Mouse (Mus musculus): ENCODE results near the gene 1700012B09Rik.
A peak's percentile ranks its signal among the peaks of the same experiment; 100 is the strongest.

The 1700012B09Rik gene

DNA sequence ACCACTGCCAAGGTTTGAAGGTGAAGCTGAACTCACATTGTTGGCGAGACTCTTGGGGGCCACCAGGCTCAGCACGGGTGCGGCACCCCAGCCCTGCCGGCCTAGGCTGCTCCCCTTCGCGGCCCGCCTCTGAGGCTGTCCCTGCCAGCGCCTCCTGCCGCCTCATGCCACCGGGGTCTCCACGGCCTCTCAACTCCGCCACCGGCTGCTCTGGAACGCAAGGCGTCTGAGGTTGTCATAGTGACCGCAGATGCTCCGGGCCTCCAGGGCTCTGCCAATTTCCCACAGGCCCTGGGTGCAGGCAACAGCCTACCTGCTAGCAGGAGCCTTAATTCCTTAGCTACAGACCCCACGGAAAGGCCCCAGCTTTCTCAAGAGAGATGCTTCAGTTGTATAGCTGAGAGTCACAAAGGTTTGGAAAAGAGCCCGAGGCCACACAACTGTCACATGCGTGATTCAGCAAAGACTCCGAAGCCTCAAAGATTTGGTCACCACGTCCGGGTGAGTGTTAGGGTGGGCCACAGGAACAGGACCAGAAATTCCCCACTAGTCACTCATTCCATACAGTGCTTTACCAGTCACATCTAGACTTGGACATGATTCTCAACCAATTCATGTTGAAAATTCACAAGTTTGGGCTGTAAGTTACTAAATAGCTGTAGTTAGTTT, at the start of gene 1700012B09Rik:
Gene 1700012B09Rik, minus strand, starts transcription at position 228 of the 669 bp plus-strand sequence.
- DNase-seq (ENCODE audit: low spot score in 2 of 2), result no peak

DNA sequence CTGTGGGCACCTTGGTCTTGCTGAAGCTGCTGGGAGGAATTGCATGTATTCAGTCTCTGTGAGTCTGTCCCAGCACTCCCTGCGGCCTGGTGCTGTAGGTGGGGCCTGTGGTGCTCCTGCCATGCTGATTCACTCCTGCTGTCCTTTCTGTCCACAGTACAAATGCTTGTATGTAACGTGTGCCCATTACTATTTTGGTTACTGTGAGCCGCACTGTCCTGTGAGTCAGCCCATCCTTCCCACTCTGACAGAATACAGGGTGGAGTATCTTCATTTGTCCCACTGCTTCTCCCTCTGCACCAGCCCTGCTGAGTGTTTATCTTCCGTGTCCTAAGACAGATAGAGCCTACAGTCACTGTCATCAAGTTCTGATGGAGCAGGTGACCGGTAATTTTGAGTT, 39.3 kb upstream of the 1700012B09Rik start:
- DNase-seq (ENCODE audit: low spot score in 2 of 2), result peak in 1 of 2 experiments; percentile 14

- DNase-seq (ENCODE audit: low spot score in 2 of 2), result no peak
These were observed 36.0 kb upstream of the 1700012B09Rik start for GRCm38 (mm10) chr9:14806786-14807185.

GRCm38 (mm10) chr9:14805714-14806113, 34.9 kb upstream of the 1700012B09Rik start:
- no peak for DNase-seq (ENCODE audit: low spot score in 2 of 2)

- DNase-seq (ENCODE audit: low spot score in 2 of 2), result no peak
These were observed 16.5 kb upstream of the 1700012B09Rik start for GRCm38 (mm10) chr9:14787356-14787755.

DNA sequence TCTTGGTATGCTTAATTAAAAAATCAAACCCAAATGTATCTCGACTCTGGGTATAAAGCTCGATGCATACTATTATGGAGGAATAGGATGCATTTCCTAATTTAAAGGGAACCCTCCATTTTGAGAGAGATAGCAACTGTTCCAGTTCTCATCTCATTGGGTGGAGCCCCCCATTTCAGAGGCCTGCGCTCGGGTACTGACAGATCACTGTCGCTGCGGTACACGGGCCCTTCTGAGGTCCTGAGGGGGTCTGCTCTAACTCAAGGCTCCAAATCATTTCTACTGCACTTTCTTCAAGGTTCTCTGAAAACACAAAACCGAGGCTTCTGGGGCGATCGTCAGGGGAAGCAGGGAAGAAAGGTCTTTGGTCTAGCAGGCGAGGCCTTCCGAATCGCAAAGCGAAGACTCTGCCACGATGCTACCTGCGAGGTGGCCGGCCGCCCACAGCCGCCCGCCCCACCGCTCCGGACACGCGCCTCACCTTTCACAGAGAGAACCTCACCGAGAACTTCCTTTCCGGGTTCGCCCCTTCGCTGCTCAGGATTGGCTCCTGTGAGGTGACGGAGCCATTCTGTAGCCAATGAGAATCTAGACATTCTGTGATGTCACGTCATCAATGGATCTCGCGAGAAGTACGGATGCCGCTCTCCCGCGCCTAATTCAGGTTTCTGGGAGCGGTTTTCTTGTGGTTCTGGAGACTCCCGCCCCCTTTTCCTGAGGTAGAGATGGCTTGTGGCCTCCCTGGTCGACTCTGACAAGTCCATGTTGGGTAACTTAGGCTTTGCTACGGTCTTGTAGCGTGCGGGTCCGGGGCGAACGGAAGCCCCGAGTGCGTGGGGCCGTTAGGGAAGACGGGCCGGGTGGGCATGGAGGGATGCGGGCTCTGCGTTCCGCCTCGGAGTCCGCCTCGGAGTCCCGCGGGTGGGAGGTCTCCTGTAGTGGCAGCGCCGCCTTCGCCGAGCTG, 13.5 kb upstream of the 1700012B09Rik start, which contains the start of the genes Mre11a and Ankrd49:
Gene Mre11a, plus strand, starts transcription at position 616 of the 964 bp plus-strand sequence.
Gene Ankrd49, minus strand, starts transcription at position 818 of the 964 bp plus-strand sequence.
- peak; percentile 89 to 91 for DNase-seq (ENCODE audit: low spot score in 2 of 2)

DNA sequence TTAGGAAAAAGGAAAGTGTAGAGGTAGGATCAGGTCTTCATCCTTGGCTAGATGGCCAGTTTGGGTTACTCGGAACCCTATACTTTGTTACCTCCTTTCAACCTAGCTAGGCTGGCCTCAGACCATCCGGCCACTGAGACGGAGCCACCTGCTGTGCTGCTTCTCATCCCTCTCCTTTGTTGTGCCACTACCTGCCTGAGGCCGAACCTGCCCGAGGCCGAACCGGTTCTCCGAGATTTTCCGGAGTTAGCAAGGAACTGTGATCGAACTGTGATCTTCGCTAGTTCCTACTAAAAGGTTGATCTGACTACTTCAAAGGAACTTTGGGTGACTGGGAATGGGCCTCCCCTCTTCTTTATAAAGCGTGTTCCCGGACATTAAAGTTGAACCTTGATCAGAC, 7.5 kb upstream of the 1700012B09Rik start:
- no peak for DNase-seq (ENCODE audit: low spot score in 2 of 2)

DNA sequence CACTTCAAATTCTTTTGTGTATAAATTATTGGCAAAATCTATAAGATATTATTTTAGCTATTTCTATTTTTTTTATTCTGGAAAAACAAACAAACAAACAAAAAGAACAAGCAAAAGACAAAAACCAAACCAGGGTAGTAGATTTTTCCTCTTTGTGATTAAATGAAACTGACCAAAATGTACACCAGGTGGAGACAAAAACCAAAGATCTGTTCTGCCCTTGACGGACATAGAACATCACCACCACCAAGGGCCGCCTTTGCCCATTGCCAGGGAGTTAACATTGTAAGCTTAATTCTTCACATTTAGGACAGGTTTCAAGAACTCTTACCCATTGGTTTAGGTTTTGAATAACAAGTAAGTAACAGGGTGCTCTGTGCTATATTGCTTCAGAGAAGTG, 3.0 kb upstream of the 1700012B09Rik start:
- DNase-seq (ENCODE audit: low spot score in 2 of 2), result no peak

DNA sequence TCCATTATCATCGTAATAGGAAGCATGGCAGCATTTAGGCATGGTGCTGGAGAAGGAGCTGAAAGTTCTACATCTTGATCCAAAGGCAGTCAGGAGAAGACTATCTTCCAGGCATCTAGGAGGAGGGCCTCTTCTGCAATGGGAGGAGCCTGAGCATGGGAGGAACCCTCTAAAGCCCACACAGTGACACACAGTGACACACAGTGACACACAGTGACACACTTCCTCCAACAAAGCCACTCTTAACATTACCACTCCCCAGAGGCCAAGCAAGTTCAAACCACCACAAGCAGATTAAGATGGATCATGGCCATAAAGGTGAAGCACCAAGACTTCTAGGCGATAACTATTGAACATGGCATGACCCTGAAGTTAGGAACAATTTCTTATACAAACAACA, 1.2 kb upstream of the 1700012B09Rik start:
- no peak for DNase-seq (ENCODE audit: low spot score in 2 of 2)

GRCm38 (mm10) chr9:14769811-14770210, 1.0 kb downstream of the 1700012B09Rik start:
- DNase-seq (ENCODE audit: low spot score in 2 of 2), result no peak

DNA sequence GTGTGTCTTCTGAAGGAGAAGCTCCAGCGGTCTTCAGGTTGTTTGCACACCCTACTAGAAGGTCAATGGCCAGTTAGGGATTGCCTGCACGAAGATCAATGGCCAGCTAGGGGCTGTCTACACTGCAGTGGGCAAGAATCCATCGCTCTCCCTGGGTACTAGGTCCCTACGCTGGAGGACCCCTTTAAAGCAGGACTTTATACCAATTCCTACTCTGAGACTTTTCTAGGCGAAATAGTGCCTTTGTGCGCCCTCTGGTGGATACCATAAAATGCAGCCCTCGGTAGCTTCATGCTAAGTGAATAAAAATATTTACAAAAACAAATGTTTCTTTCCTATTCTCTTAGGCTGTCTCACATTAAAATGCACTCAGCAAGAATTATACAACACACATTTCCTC, 6.1 kb downstream of the 1700012B09Rik start:
- peak in 1 of 2 experiments; percentile 52 for DNase-seq (ENCODE audit: low spot score in 2 of 2)

DNA sequence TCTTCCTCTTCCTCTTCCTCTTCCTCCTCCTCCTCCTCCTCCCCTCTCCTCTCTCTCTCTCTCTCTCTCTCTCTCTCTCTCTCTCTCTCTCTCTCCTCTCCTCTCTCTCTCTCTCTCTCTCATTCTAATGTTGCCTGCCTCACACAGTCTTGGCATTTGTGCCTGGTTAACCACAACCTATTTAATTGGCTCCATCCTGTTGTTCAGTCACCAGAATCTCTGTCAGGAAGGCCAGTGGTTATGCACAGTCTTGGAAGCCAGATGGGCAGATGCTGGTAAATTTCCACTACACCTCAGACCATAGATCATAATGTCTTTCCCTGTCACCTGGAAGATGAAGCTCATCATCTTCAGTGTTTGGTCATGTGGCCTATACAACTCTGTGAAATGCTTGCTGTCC, 11.6 kb downstream of the 1700012B09Rik start:
- no peak for DNase-seq (ENCODE audit: low spot score in 2 of 2)

DNA sequence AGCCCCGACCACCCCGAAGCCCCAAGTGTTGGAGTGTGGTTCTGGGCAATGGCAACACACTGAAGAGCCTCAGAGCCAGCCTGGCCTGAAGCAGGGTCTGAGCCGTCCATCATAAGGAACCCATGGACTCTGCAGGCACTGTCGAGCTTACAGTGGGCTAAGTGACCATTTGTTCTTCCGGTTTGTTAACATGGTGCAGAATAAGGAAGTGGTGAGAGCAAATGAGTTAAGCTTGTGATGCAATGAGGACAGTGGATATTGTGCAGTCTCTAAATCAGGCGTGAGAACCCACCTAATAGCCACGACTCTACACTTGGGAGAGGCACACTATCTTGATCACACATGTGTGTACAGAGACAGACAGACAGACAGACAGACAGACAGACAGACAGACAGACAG, 12.2 kb downstream of the 1700012B09Rik start:
- DNase-seq (ENCODE audit: low spot score in 2 of 2), result no peak

GRCm38 (mm10) chr9:14754469-14754868, 16.4 kb downstream of the 1700012B09Rik start:
- DNase-seq (ENCODE audit: low spot score in 2 of 2), result no peak

DNA sequence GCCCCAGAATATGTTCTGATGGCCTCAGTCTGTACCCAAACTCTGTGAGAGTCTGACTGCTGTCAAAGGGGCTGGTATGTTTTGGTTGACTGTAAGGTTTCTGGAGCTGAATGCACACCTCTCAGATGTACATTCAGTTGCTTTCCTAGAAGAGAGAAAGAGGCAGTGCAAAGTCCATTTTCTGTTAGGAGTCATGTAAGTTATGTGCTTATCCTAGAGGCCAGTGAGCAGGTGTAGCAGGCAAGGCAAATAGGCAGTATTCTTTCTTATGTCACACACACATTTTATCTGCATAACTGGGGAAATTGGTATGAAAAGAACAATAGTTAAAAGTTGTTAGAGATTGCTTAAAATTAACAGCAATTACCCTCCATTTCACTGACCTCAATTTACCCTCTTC, 16.9 kb downstream of the 1700012B09Rik start:
- DNase-seq (ENCODE audit: low spot score in 2 of 2), result no peak

GRCm38 (mm10) chr9:14752001-14752522, 18.8 kb downstream of the 1700012B09Rik start, which contains the start of gene Fut4:
TSS of gene Fut4 (minus strand) at chr9:14752393.
- DNase-seq (ENCODE audit: low spot score in 2 of 2), result no peak

DNA sequence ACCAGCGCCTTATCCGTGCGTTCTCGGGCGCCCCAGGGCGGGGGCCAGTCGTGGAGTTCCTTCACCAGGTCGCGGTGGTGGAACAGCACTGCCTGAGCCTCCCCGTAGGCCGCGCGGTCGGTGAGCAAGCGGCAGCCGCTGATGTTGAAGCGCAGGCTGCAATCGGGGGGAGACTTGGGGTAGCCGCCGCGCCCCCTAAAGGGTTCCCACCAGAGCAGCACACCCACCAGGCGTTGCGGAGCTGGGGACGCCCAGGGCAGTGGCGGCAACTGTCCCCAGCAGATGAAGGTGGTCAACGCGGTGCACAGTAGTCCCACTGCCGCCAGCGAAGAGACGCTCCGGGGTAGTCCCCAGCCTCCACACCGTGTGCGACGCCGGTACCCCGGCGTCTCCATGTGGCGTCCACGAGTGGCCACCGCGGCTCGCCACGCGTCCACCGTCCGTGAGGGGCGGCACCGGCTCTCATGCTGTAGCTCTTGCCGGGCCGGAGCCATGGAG, 19.3 kb downstream of the 1700012B09Rik start:
- no peak for DNase-seq (ENCODE audit: low spot score in 2 of 2)

- DNase-seq (ENCODE audit: low spot score in 2 of 2), result no peak
These were observed 19.8 kb downstream of the 1700012B09Rik start for GRCm38 (mm10) chr9:14750901-14751502.

DNA sequence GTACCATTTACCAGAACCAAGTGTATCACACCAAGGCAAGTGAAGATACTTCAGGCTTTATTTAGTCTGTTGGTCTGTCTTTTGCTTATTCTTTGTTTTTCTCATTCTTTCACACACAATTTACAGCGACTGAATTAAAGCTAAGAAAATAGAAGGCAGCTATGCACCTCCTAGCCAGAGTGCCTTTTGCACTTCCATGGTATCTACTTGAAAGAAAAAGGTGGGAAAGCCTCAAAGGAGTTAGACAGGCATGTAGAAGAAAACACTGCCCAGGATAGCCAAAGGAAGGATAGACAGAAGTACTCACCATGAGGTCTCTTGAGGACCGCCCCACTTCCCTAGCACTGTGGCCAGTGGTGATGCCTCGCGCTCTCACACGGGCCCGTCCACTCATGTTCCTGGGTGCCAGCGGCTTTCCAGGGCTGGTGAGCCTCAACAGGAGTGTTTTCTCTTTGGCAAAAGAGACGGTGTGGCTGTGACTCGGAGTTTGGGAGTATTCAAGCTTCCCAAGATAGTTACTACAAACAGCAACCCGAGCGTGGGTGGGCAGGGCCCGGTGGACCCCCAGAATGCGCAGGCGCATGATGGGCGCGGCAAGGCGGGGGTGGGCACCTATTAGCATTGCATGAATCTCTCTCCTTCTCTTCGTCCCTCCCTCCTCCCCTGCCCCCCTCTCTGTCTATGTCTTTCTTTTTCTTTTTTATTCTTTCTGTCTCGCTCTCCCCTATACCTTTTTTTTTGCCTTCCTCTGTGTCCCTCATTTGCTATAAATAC, 30.5 kb downstream of the 1700012B09Rik start, which contains the start of gene Piwil4:
Gene Piwil4, minus strand, starts transcription at position 583 of the 774 bp plus-strand sequence.
- no peak for DNase-seq (ENCODE audit: low spot score in 2 of 2)

DNA sequence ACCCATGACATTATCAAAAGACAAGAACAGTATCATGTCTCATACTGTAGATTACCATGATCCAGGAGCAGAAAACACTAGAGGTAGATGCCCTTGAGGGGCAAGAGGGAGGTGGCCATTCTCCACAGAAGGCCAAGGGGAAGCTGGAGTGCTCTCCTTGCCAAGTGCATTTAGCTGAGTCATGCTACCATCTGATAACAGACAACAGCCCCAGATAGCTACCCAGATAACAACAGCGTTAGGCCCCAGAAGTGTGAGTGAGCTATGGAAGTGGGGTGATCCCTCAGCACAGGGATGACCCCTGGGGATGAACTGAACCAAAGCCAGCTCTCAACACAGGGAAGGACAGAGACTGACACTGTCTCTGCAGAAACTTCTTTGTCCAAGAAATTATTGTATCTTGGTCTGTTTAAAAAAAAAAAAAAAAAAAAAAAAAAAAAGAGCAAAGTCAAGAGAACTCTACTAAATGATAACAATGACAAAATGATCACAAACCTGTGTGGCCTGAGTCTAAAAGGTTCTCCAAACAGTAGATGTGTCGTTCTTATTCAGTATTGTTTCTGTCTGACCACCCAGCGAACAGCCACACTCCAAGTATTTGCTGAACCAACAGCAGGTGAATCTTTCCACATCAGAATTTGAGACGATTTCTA, 31.2 kb downstream of the 1700012B09Rik start:
- DNase-seq (ENCODE audit: low spot score in 2 of 2), result no peak

All from frontal cortex, postnatal 14 days (tissue).